Mouse (Mus musculus): Measurements from ENCODE around the gene Olfr1286. TPM values are rescaled to one million over a fixed set of nuclear protein-coding genes. Genes with fewer than 3 reads are reported as not detected.

Gene Olfr1286
- not detected in 2 replicates for polyA plus RNA-seq (2012; rRNA removed)

- DNase-seq (ENCODE audit: low read depth, low spot score) = no peak
- WGBS = 57% methylated on average over 1 of the region's 1 CpGs
Measured at GRCm38 (mm10) chr2:111422931-111423330, at the start of gene Olfr1286. Gene Olfr1286, minus strand, starts transcription at chr2:111423115.

- 41% methylated on average over 1 of the region's 1 CpGs for WGBS
- DNase-seq (ENCODE audit: low read depth, low spot score) = no peak
Measured at GRCm38 (mm10) chr2:111448842-111449241, 25.9 kb upstream of the Olfr1286 start, which contains the start of gene Olfr1287. Gene Olfr1287, plus strand, starts transcription at chr2:111449142.

GRCm38 (mm10) chr2:111375222-111375621 lies 47.7 kb downstream of the Olfr1286 start, which contains the start of gene Olfr1284:
Gene Olfr1284, plus strand, starts transcription at chr2:111375522.
- WGBS = 83% methylated on average over 1 of the region's 1 CpGs
- DNase-seq (ENCODE audit: low read depth, low spot score) = no peak

Other genes starting within 250 kb of the Olfr1286 start
- not detected in 2 replicates for gene 4930430A15Rik, start 193.5 kb downstream of the Olfr1286 start, polyA plus RNA-seq (2012; rRNA removed)
- not detected in 2 replicates for gene Olfr1275, start 187.8 kb downstream of the Olfr1286 start, polyA plus RNA-seq (2012; rRNA removed)
- not detected in 2 replicates for gene Olfr1276, start 168.6 kb downstream of the Olfr1286 start, polyA plus RNA-seq (2012; rRNA removed)
- not detected in 2 replicates for gene Olfr1277, start 149.0 kb downstream of the Olfr1286 start, polyA plus RNA-seq (2012; rRNA removed)
- gene Olfr1278, start 133.0 kb downstream of the Olfr1286 start, polyA plus RNA-seq (2012; rRNA removed) = not detected in 2 replicates
- not detected in 2 replicates for gene Olfr1279, start 122.5 kb downstream of the Olfr1286 start, polyA plus RNA-seq (2012; rRNA removed)
- not detected in 2 replicates for gene Olfr1280, start 109.1 kb downstream of the Olfr1286 start, polyA plus RNA-seq (2012; rRNA removed)
- not detected in 2 replicates for gene Olfr1281, start 96.6 kb downstream of the Olfr1286 start, polyA plus RNA-seq (2012; rRNA removed)
- not detected in 2 replicates for gene Olfr1282, start 87.0 kb downstream of the Olfr1286 start, polyA plus RNA-seq (2012; rRNA removed)
- gene Olfr1283, start 56.3 kb downstream of the Olfr1286 start, polyA plus RNA-seq (2012; rRNA removed) = not detected in 2 replicates
- not detected in 2 replicates for gene Olfr1284, start 47.6 kb downstream of the Olfr1286 start, polyA plus RNA-seq (2012; rRNA removed)
- gene Olfr1287, start 26.0 kb upstream of the Olfr1286 start, polyA plus RNA-seq (2012; rRNA removed) = not detected in 2 replicates
- not detected in 2 replicates for gene Olfr1288, start 51.0 kb upstream of the Olfr1286 start, polyA plus RNA-seq (2012; rRNA removed)
- not detected in 2 replicates for gene Olfr1289, start 57.7 kb upstream of the Olfr1286 start, polyA plus RNA-seq (2012; rRNA removed)
- gene Olfr1290, start 70.7 kb upstream of the Olfr1286 start, polyA plus RNA-seq (2012; rRNA removed) = not detected in 2 replicates
- not detected in 2 replicates for gene Olfr1291-ps1, start 74.1 kb upstream of the Olfr1286 start, polyA plus RNA-seq (2012; rRNA removed)
- gene Olfr1293-ps, start 102.1 kb upstream of the Olfr1286 start, polyA plus RNA-seq (2012; rRNA removed) = not detected in 2 replicates
- not detected in 2 replicates for gene Olfr1294, start 117.2 kb upstream of the Olfr1286 start, polyA plus RNA-seq (2012; rRNA removed)
- gene Olfr1295, start 146.6 kb upstream of the Olfr1286 start, polyA plus RNA-seq (2012; rRNA removed) = not detected in 2 replicates
- not detected in 2 replicates for gene Olfr1297, start 203.4 kb upstream of the Olfr1286 start, polyA plus RNA-seq (2012; rRNA removed)
- not detected in 2 replicates for gene Olfr1298, start 226.1 kb upstream of the Olfr1286 start, polyA plus RNA-seq (2012; rRNA removed)
- not detected in 2 replicates for gene Olfr1299, start 238.3 kb upstream of the Olfr1286 start, polyA plus RNA-seq (2012; rRNA removed)

Data from large intestine, adult 2 months (tissue).